In genomic region chr10:120270777-120271176, GRCm38 (mm10) we compare ENCODE assay signal across 9 mouse cellular contexts. TPM values are rescaled to one million over a fixed set of nuclear protein-coding genes. Genes with fewer than 3 reads are reported as not detected.
DNase-seq lines count a peak whose midpoint lies in the region; ATAC-seq and TF ChIP-seq lines count a peak whose summit lies in the region.
"Had no signal": no experiment of that assay in that cellular context is flagged by ENCODE, and none has a peak within 500 bp of the region (broad histone marks: within the 10 kb centered on the region; RNA-seq: fewer than 3 reads in every experiment).

No protein-coding gene starts in this region.

- H3K27me3 ChIP-seq in limb, embryonic 14.5 days (ENCODE audit: control insufficient read depth, insufficient read depth, low read length): no peaks in the 10 kb centered on the region
- H3K27me3 ChIP-seq: lung, embryonic 15.5 days had no signal

- ATAC-seq in CD4-positive, CD25-positive, alpha-beta regulatory T cell, adult 4 months: peak; percentile 89
- ATAC-seq in limb, embryonic 14.5 days (ENCODE audit: low FRiP score, low read depth): no peak

- DNase-seq in kidney, adult 18-20 months: peak; percentile 43
- no peak for DNase-seq in kidney, adult 11 months
- DNase-seq in MN1 (ENCODE audit: low spot score): peak; percentile 66
- DNase-seq in gastrocnemius, postnatal 10 days: peak; percentile 59
- DNase-seq in limb, embryonic 14.5 days (ENCODE audit: low spot score): peak; percentile 60
- peak; percentile 58 to 84 for DNase-seq in spleen, postnatal 4 days (ENCODE audit: low spot score in 2 of 2)
- DNase-seq in cerebellum, adult 11-12 months: no peak

- H3K4me1 ChIP-seq in limb, embryonic 14.5 days (ENCODE audit: control insufficient read depth, insufficient read depth, low read length): peaks cover 53% of the 10 kb centered on the region

- H3K27ac ChIP-seq in limb, embryonic 14.5 days (replicated peaks; ENCODE audit: low read depth, low read length): no peak overlapping the region
- H3K27ac ChIP-seq: lung, embryonic 15.5 days had no signal

- TF ChIP-seq POLR2A in limb, embryonic 14.5 days (IDR thresholded peaks at IDR 0.05; ENCODE audit: borderline replicate concordance, extremely low read depth, insufficient read depth, insufficient read length): no peak

- H3K36me3 ChIP-seq in limb, embryonic 14.5 days (ENCODE audit: control insufficient read depth, insufficient read depth, low read length): no peaks in the 10 kb centered on the region
- H3K36me3 ChIP-seq: lung, embryonic 15.5 days had no signal

- no peak overlapping the region for H3K4me3 ChIP-seq in limb, embryonic 14.5 days (replicated peaks; ENCODE audit: low read length)
- H3K4me3 ChIP-seq: lung, embryonic 15.5 days had no signal

- 77% methylated on average over 4 of the region's 4 CpGs for WGBS in limb, embryonic 14.5 days

- no peaks in the 10 kb centered on the region for H3K9me3 ChIP-seq in limb, embryonic 14.5 days (ENCODE audit: control insufficient read depth, low read length)
- H3K9me3 ChIP-seq: lung, embryonic 15.5 days had no signal

- no peak overlapping the region for H3K4me2 ChIP-seq in limb, embryonic 14.5 days (replicated peaks; ENCODE audit: low read depth, low read length, severe bottlenecking)

- no peak overlapping the region for H3K9ac ChIP-seq in limb, embryonic 14.5 days (ENCODE audit: low read depth, low read length, severe bottlenecking)
- H3K9ac ChIP-seq: lung, embryonic 15.5 days had no signal

RNA-seq across cellular contexts. Expression of gene Llph, which starts 43.9 kb away (rescaled TPM):
- 10 to 100 TPM; 56.9 to 77.4 TPM for polyA plus RNA-seq in CD4-positive, CD25-positive, alpha-beta regulatory T cell, adult 4 months (2017; shearing (Covaris generic))
- 10 to 100 TPM; 14.1 to 14.7 TPM for total RNA-seq in gastrocnemius, postnatal 10 days (2021)
- 16.7 and 34.6 TPM in 2 replicates for polyA plus RNA-seq in limb, embryonic 14.5 days (2012; rRNA removed)
- 46.0 and 50.9 TPM in 2 replicates for polyA plus RNA-seq in limb, embryonic 14.5 days (2014; fragmentation: Nextera tagmentation; extraction: Ambion mirVana)

Comparison
In these comparisons a context has a peak if more than half of its experiments do, and no peak if none do; other contexts are left out.
1. DNase-seq: peak in kidney, adult 18-20 months (single experiment), MN1 (single experiment), gastrocnemius, postnatal 10 days (single experiment), limb, embryonic 14.5 days (single experiment) and spleen, postnatal 4 days (2 of 2); none in kidney, adult 11 months (single experiment) and cerebellum, adult 11-12 months (single experiment).